Mouse (Mus musculus) neural tube, embryonic 13.5 days (tissue): ENCODE results near the gene Cipc. TPM values are rescaled to one million over a fixed set of nuclear protein-coding genes. Genes with fewer than 3 reads are reported as not detected.

Experiments
- ATAC-seq: fragments of 200-750 bp; cut with Nextera tagmentation; 2 replicates; pipeline ENCODE4 v1.8.0; 2017; ENCODE audit warnings: low read depth, mild to moderate bottlenecking, moderate TSS enrichment, moderate library complexity
- H3K27ac ChIP-seq: fragments of 300-500 bp; sonication (generic); replicated peaks from 2 replicates; pipeline ENCODE4 v1.5.1; 2015; ENCODE audit warnings: moderate library complexity, mild to moderate bottlenecking, inconsistent platforms
- H3K27me3 ChIP-seq: fragments of 300-500 bp; sonication (generic); 2 replicates; pipeline ENCODE4 v1.6.1; 2015; ENCODE audit warnings: mild to moderate bottlenecking, inconsistent platforms
- H3K36me3 ChIP-seq: fragments of 300-500 bp; sonication (generic); 2 replicates; pipeline ENCODE4 v1.6.1; 2015; ENCODE audit warnings: mild to moderate bottlenecking, inconsistent platforms
- H3K4me1 ChIP-seq: fragments of 300-500 bp; sonication (generic); replicated peaks from 2 replicates; pipeline ENCODE4 v1.6.1; 2015; ENCODE audit warnings: inconsistent platforms
- H3K4me2 ChIP-seq: fragments of 300-500 bp; sonication (generic); 2 replicates; pipeline ENCODE4 v1.6.1; 2015; ENCODE audit warnings: inconsistent platforms, mild to moderate bottlenecking, moderate library complexity
- H3K4me3 ChIP-seq: fragments of 300-500 bp; sonication (generic); 2 replicates; pipeline ENCODE4 v1.5.1; 2015; ENCODE audit warnings: mild to moderate bottlenecking, inconsistent platforms
- H3K9ac ChIP-seq: fragments of 300-500 bp; sonication (generic); 2 replicates; pipeline ENCODE4 v1.6.1; 2015; ENCODE audit warnings: moderate library complexity, mild to moderate bottlenecking, inconsistent platforms
- H3K9me3 ChIP-seq: fragments of 300-500 bp; sonication (generic); 2 replicates; pipeline ENCODE4 v1.6.1; 2016; ENCODE audit warnings: inconsistent platforms
- WGBS: fragments of 180-500 bp; shearing (Covaris S2); methylation state at CpG from one replicate; pipeline ENCODE4 v1.1.7; 2015; 5-methylcytosine and 5-hydroxymethylcytosine counted together
- polyA plus RNA-seq: library from polyadenylated mRNA; unstranded; fragments of >200 nt; fragmentation: Nextera tagmentation; extraction: Ambion mirVana; gene quantifications from 2 replicates; pipeline ENCODE4 v1.2.1, GENCODE M21; 2015

Cipc gene
- polyA plus RNA-seq, 1 experiment from 2014 or later, result 39.2 TPM

- ATAC-seq, result no peak
- Histone ChIP-seq H3K36me3 (peaks cover 30% of the 10 kb centered on the region), H3K4me3 (no peak overlapping the region), H3K9ac (no peak overlapping the region), H3K27me3 (no peaks in the 10 kb centered on the region), H3K4me1 (peaks cover 39% of the 10 kb centered on the region), H3K4me2 (no peak overlapping the region), H3K9me3 (no peaks in the 10 kb centered on the region), H3K27ac (no peak overlapping the region)
- WGBS, result 95% methylated on average over 3 of the region's 3 CpGs
These were observed 4.1 kb downstream of the Cipc start for GRCm38 (mm10) chr12:86950961-86951360.

- WGBS, result 74% methylated on average over 10 of the region's 10 CpGs
- Histone ChIP-seq H3K4me1 (peaks cover 33% of the 10 kb centered on the region), H3K27ac (no peak overlapping the region), H3K9me3 (no peaks in the 10 kb centered on the region), H3K4me3 (no peak overlapping the region), H3K36me3 (peaks cover 42% of the 10 kb centered on the region), H3K9ac (no peak overlapping the region), H3K4me2 (no peak overlapping the region), H3K27me3 (no peaks in the 10 kb centered on the region)
- no peak for ATAC-seq
These were observed 5.5 kb downstream of the Cipc start for GRCm38 (mm10) chr12:86952331-86952850.

- Histone ChIP-seq H3K9ac (no peak overlapping the region), H3K4me2 (no peak overlapping the region), H3K4me1 (0 out of 2 replicates have a peak, but pooled peaks cover 2% of the 10 kb centered on the region), H3K9me3 (no peaks in the 10 kb centered on the region), H3K27ac (no peak overlapping the region), H3K4me3 (no peak overlapping the region), H3K27me3 (no peaks in the 10 kb centered on the region), H3K36me3 (peaks cover 76% of the 10 kb centered on the region)
- ATAC-seq, result no peak
- whole genome bisulfite sequencing, result 94% methylated on average over 2 of the region's 2 CpGs
These were observed 9.1 kb downstream of the Cipc start for GRCm38 (mm10) chr12:86955894-86956293.

- no peaks in the 10 kb centered on the region for H3K9me3 ChIP-seq
- WGBS, result 94% methylated on average over 5 of the region's 5 CpGs
- no peak for ATAC-seq
- peaks cover 91% of the 10 kb centered on the region for H3K36me3 ChIP-seq
- no peaks in the 10 kb centered on the region for H3K27me3 ChIP-seq
- no peak overlapping the region for H3K4me3 ChIP-seq
- H3K4me1 ChIP-seq, result no peaks in the 10 kb centered on the region
- no peak overlapping the region for H3K9ac ChIP-seq
- H3K4me2 ChIP-seq, result no peak overlapping the region
- H3K27ac ChIP-seq, result no peak overlapping the region
These were observed 11.7 kb downstream of the Cipc start for GRCm38 (mm10) chr12:86958558-86958957.

GRCm38 (mm10) chr12:86959661-86960060, 12.8 kb downstream of the Cipc start:
- Histone ChIP-seq H3K36me3 (peaks cover 92% of the 10 kb centered on the region), H3K27me3 (no peaks in the 10 kb centered on the region), H3K9me3 (no peaks in the 10 kb centered on the region), H3K4me1 (no peaks in the 10 kb centered on the region), H3K9ac (no peak overlapping the region), H3K4me3 (no peak overlapping the region), H3K27ac (no peak overlapping the region), H3K4me2 (no peak overlapping the region)
- ATAC-seq, result no peak
- WGBS, result 97% methylated on average over 5 of the region's 5 CpGs

GRCm38 (mm10) chr12:86960138-86960537, 13.3 kb downstream of the Cipc start:
- Histone ChIP-seq H3K4me2 (no peak overlapping the region), H3K36me3 (peaks cover 91% of the 10 kb centered on the region), H3K9me3 (no peaks in the 10 kb centered on the region), H3K27me3 (no peaks in the 10 kb centered on the region), H3K9ac (no peak overlapping the region), H3K4me1 (no peaks in the 10 kb centered on the region), H3K4me3 (no peak overlapping the region), H3K27ac (no peak overlapping the region)
- WGBS, result 90% methylated on average over 15 of the region's 15 CpGs
- no peak for ATAC-seq

- Histone ChIP-seq H3K4me2 (no peak overlapping the region), H3K36me3 (peaks cover 91% of the 10 kb centered on the region), H3K27ac (no peak overlapping the region), H3K9me3 (no peaks in the 10 kb centered on the region), H3K4me1 (no peaks in the 10 kb centered on the region), H3K27me3 (no peaks in the 10 kb centered on the region), H3K9ac (no peak overlapping the region), H3K4me3 (no peak overlapping the region)
- 93% methylated on average over 3 of the region's 3 CpGs for WGBS
- no peak for ATAC-seq
These were observed 14.0 kb downstream of the Cipc start for GRCm38 (mm10) chr12:86960791-86961335.

- H3K4me3 ChIP-seq, result no peak overlapping the region
- H3K27ac ChIP-seq, result no peak overlapping the region
- H3K9me3 ChIP-seq, result no peaks in the 10 kb centered on the region
- no peaks in the 10 kb centered on the region for H3K4me1 ChIP-seq
- no peak overlapping the region for H3K4me2 ChIP-seq
- H3K36me3 ChIP-seq, result peaks cover 85% of the 10 kb centered on the region
- 77% methylated on average over 11 of the region's 11 CpGs for WGBS
- no peaks in the 10 kb centered on the region for H3K27me3 ChIP-seq
- no peak for ATAC-seq
- H3K9ac ChIP-seq, result no peak overlapping the region
These were observed 14.9 kb downstream of the Cipc start for GRCm38 (mm10) chr12:86961589-86962344.

- H3K4me3 ChIP-seq, result no peak overlapping the region
- H3K9me3 ChIP-seq, result no peaks in the 10 kb centered on the region
- H3K27ac ChIP-seq, result no peak overlapping the region
- H3K9ac ChIP-seq, result no peak overlapping the region
- peaks cover 61% of the 10 kb centered on the region for H3K36me3 ChIP-seq
- no peak overlapping the region for H3K4me2 ChIP-seq
- no peaks in the 10 kb centered on the region for H3K4me1 ChIP-seq
- 93% methylated on average over 16 of the region's 16 CpGs for WGBS
- no peaks in the 10 kb centered on the region for H3K27me3 ChIP-seq
- ATAC-seq, result no peak
These were observed 17.6 kb downstream of the Cipc start for GRCm38 (mm10) chr12:86964278-86965057.

GRCm38 (mm10) chr12:86965237-86965799, 18.5 kb downstream of the Cipc start:
- Histone ChIP-seq H3K36me3 (peaks cover 52% of the 10 kb centered on the region), H3K4me1 (no peaks in the 10 kb centered on the region), H3K9ac (no peak overlapping the region), H3K27ac (no peak overlapping the region), H3K9me3 (no peaks in the 10 kb centered on the region), H3K4me3 (no peak overlapping the region), H3K27me3 (no peaks in the 10 kb centered on the region), H3K4me2 (no peak overlapping the region)
- no peak for ATAC-seq
- 90% methylated on average over 4 of the region's 4 CpGs for WGBS

GRCm38 (mm10) chr12:86968468-86969219, 21.8 kb downstream of the Cipc start:
- Histone ChIP-seq H3K27ac (no peak overlapping the region), H3K36me3 (peaks cover 19% of the 10 kb centered on the region), H3K4me2 (no peak overlapping the region), H3K9ac (no peak overlapping the region), H3K4me3 (no peak overlapping the region), H3K9me3 (no peaks in the 10 kb centered on the region), H3K4me1 (peaks cover 13% of the 10 kb centered on the region), H3K27me3 (no peaks in the 10 kb centered on the region)
- 72% methylated on average over 13 of the region's 13 CpGs for WGBS
- ATAC-seq, result no peak
